Mouse (Mus musculus) stomach, embryonic 16.5 days (tissue): ENCODE data around the gene Gm20708. TPM values are rescaled to one million over a fixed set of nuclear protein-coding genes. Genes with fewer than 3 reads are reported as not detected.
"Not testable (repeated sequence)": the region's sequence is repeated elsewhere in the genome, so short reads cannot be mapped to it uniquely, and the experiment has no call there.

ENCODE experiments used
- ATAC-seq: fragments of 200-750 bp; cut with Nextera tagmentation; 2 replicates; pipeline ENCODE4 v1.8.0; 2017; ENCODE audit warnings: moderate number of reproducible peaks, moderate TSS enrichment; ENCODE audit not compliant: insufficient read depth, low FRiP score
- H3K27ac ChIP-seq: fragments of 300-500 bp; sonication (generic); 2 replicates; pipeline ENCODE4 v1.5.1; 2014; ENCODE audit warnings: low read length
- H3K27me3 ChIP-seq: fragments of 300-500 bp; sonication (generic); 2 replicates; pipeline ENCODE4 v1.6.1; 2014; ENCODE audit warnings: low read length, control low read depth, mixed read lengths; ENCODE audit not compliant: control insufficient read depth, insufficient read depth
- H3K36me3 ChIP-seq: fragments of 300-500 bp; sonication (generic); 2 replicates; pipeline ENCODE4 v1.6.1; 2014; ENCODE audit warnings: low read length; ENCODE audit not compliant: control insufficient read depth, insufficient read depth
- H3K4me1 ChIP-seq: fragments of 300-500 bp; sonication (generic); 2 replicates; pipeline ENCODE4 v1.6.1; 2014; ENCODE audit warnings: low read length, control low read depth, mixed read lengths; ENCODE audit not compliant: control insufficient read depth, insufficient read depth
- H3K4me2 ChIP-seq: fragments of 300-500 bp; sonication (generic); 2 replicates; pipeline ENCODE4 v1.6.1; 2014; ENCODE audit warnings: low read depth, low read length, mixed read lengths
- H3K4me3 ChIP-seq: fragments of 300-500 bp; sonication (generic); replicated peaks from 2 replicates; pipeline ENCODE4 v1.5.1; 2014; ENCODE audit warnings: mild to moderate bottlenecking, low read length
- H3K9ac ChIP-seq: fragments of 300-500 bp; sonication (generic); 2 replicates; pipeline ENCODE4 v1.6.1; 2014; ENCODE audit warnings: low read length
- H3K9me3 ChIP-seq: fragments of 300-500 bp; sonication (generic); replicated peaks from 2 replicates; pipeline ENCODE4 v1.6.1; 2016; ENCODE audit warnings: low read length, control low read depth; ENCODE audit not compliant: control insufficient read depth
- whole genome bisulfite sequencing: fragments of 180-500 bp; shearing (Covaris S2); extraction: QIAGEN DNeasy Blood & Tissue Kit; methylation state at CpG from one replicate; pipeline ENCODE4 v1.1.7; 2014; 5-methylcytosine and 5-hydroxymethylcytosine counted together
- polyA plus RNA-seq: library from polyadenylated mRNA; unstranded; fragments of >200 nt; fragmentation: Nextera tagmentation; extraction: Ambion mirVana; gene quantifications from 2 replicates; pipeline ENCODE4 v1.2.1, GENCODE M21; 2015

Gene Gm20708
- polyA plus RNA-seq, 1 experiment from 2014 or later, result 0.68 TPM

DNA sequence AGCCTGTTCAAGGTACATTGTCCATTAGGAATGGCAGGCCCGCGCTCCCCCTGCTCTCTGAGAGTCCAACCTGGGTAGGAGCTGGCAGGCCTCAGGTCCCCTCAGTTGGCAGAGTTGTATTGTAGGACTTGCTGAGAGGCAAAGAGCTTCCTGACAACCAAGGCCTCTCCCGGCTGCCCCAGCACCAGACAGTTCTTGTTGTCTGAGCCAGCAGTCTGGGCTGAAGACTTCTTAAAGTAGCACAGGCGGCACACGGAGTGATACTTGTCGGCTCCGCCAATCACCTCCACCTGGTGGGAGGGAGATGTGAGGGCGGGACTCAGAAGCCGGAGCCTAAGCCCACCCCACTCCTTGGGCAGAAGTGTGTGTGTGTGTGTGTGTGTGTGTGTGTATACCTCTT, 6.4 kb downstream of the Gm20708 start:
- H3K9ac ChIP-seq, H3K27ac ChIP-seq, H3K4me3 ChIP-seq, H3K27me3 ChIP-seq, ATAC-seq, H3K4me1 ChIP-seq, H3K4me2 ChIP-seq, H3K9me3 ChIP-seq: not testable (repeated sequence)
- WGBS, result 71% methylated on average over 9 of the region's 9 CpGs
- peaks cover 14% of the 10 kb centered on the region; the same call in 1 of the 2 replicates for H3K36me3 ChIP-seq

DNA sequence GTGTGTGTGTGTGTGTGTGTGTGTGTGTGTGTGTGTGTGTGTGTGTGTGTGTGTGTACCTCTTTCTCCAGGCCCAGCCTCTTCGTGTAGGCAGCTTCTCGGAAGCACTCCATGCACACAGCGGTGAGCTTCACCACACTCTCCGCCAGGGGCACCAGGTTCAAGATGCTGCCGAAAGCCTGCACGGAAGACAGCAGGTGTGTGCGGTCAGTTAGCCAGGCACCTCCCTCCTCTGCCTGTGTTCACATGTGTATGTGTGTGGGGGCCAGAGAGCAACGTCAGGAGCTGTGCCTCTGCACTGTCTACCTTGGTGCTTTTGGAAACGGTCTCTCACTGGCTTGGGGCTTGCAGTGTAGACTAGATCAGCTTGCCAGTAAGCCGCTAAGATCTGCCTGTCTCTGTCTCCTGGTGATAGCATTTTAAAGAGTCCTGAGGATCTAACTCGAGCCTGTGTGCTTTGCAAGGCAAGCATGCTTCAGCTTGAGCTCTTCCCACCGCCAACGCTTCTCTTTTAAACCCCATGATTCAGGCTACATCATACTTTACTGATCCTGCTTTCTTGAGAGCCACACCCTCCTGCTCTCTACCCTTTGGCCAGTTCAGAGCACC, 7.0 kb downstream of the Gm20708 start:
- WGBS, result 85% methylated on average over 13 of the region's 13 CpGs

DNA sequence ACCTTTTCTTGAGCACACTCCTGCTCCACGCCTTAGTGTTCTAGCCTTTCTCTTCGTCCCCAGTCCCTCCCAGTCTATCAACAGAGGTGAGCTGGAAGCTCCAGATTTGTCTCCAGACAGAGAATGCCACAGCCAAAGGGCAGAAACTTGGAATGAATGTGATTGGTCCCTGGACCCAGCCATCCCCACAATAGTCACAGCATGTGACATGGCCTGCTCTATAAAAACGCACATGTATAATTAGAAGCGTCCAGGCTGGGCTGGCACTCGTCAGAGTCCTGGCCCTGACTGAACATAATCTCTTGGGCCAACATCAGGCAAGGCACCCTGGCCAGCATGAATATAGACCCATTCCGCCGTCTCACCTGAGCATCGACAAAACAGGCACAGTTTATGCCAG, 9.6 kb downstream of the Gm20708 start:
- 0 out of 2 replicates have a peak, but pooled peaks cover 5% of the 10 kb centered on the region for H3K36me3 ChIP-seq

More for the DNA sequence above, 7.0 kb downstream of the Gm20708 start:
- H3K9me3 ChIP-seq, result no peaks in the 10 kb centered on the region
- no peak overlapping the region for H3K9ac ChIP-seq
- no peaks in the 10 kb centered on the region for H3K27me3 ChIP-seq
- no peak overlapping the region for H3K27ac ChIP-seq
- peaks cover under 1% of the 10 kb centered on the region; the same call in 1 of the 2 replicates for H3K4me1 ChIP-seq
- ATAC-seq, result no peak
- H3K4me2 ChIP-seq, result no peak overlapping the region
- peaks cover 14% of the 10 kb centered on the region; the same call in 1 of the 2 replicates for H3K36me3 ChIP-seq
- no peak overlapping the region for H3K4me3 ChIP-seq

DNA sequence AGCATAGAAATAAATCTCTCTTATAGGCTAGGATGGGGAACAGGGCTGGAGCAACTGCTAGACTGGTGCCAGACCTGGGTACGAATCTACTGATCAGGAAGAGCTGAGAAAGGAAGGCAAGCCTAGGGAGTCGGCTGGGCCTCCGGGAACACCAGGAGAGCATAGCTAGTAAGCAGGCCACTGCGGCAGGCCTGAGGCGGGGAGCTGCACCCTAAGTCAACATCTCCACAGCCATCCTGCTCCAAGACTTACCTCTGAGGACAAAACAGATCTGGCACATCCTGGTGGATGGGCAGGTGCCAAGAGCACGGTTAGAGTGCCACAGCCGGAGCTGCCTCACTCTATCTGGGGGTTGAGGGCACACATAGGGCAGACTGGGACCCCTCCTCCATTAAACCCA, 10.7 kb downstream of the Gm20708 start:
- WGBS, result 79% methylated on average over 7 of the region's 7 CpGs

More for the DNA sequence above, 9.6 kb downstream of the Gm20708 start:
- Histone ChIP-seq H3K4me3 (no peak overlapping the region), H3K9me3 (no peaks in the 10 kb centered on the region), H3K4me2 (no peak overlapping the region), H3K27ac (no peak overlapping the region), H3K27me3 (no peaks in the 10 kb centered on the region), H3K9ac (no peak overlapping the region), H3K4me1 (peaks cover 17% of the 10 kb centered on the region)
- WGBS, result 84% methylated on average over 8 of the region's 8 CpGs
- no peak for ATAC-seq

DNA sequence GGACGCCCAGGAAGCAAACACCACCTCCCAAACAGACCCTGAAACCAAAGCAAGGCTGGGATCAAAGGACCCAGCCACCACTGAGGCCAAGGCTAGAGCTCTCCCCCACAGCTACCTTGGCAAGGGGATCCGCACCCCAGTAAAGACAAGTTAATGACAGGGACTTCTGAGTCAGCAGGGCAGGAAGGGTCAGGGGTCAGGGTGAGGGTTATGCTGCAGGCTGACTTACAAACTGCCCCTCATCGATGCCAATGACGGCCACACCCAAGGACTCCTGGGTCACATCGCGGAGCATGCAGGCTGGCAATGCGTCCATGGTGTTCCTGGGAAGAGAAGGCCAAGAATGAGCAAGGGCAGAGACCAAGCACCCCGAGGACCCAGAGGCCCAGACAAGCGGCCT, 12.4 kb downstream of the Gm20708 start:
- H3K27me3 ChIP-seq, result no peaks in the 10 kb centered on the region
- ATAC-seq, result no peak
- no peak overlapping the region for H3K4me3 ChIP-seq
- no peak overlapping the region for H3K27ac ChIP-seq
- 0 out of 2 replicates have a peak, but pooled peaks cover 3% of the 10 kb centered on the region for H3K36me3 ChIP-seq
- H3K9me3 ChIP-seq, result no peaks in the 10 kb centered on the region
- no peak overlapping the region for H3K4me2 ChIP-seq
- WGBS, result 83% methylated on average over 9 of the region's 9 CpGs
- H3K4me1 ChIP-seq, result peaks cover 35% of the 10 kb centered on the region
- no peak overlapping the region for H3K9ac ChIP-seq

More for the DNA sequence above, 10.7 kb downstream of the Gm20708 start:
- no peak overlapping the region for H3K9ac ChIP-seq
- H3K9me3 ChIP-seq, result no peaks in the 10 kb centered on the region
- ATAC-seq, result no peak
- peaks cover 25% of the 10 kb centered on the region for H3K4me1 ChIP-seq
- no peak overlapping the region for H3K4me3 ChIP-seq
- H3K27ac ChIP-seq, result no peak overlapping the region
- H3K36me3 ChIP-seq, result 0 out of 2 replicates have a peak, but pooled peaks cover 5% of the 10 kb centered on the region
- no peaks in the 10 kb centered on the region for H3K27me3 ChIP-seq
- H3K4me2 ChIP-seq, result no peak overlapping the region

DNA sequence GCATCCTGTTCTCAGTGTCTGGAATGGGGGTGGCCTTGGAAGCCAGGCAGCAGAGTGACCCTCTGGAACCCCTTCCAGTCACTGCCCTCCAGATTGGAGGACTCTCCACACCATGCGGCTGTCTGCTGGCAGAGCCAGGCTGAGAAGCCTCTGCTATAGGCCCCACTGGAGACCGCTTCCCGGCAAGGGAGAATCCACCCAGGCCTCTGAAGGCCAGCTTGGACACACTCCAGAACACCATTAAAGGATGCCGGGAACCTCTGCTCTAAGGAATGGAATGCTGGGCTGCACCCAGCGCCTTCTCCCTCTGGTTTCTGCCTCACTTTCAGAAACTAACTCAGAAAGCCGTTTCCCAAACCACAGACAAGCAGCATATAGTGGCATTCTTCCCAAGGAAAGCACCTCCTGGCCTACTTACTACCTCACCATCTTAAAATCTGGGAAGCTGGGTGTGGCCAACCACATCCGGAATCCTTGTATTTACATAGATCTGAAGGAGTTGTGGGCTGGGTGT, 13.3 kb downstream of the Gm20708 start:
- Histone ChIP-seq H3K9ac (peak overlapping the region; percentile 22; the same call in 1 of the 2 replicates), H3K27ac (peak overlapping the region; percentile 73), H3K4me3 (no peak overlapping the region), H3K9me3 (no peaks in the 10 kb centered on the region), H3K4me1 (peaks cover 44% of the 10 kb centered on the region), H3K4me2 (peak overlapping the region; percentile 16; the same call in 1 of the 2 replicates), H3K36me3 (no peaks in the 10 kb centered on the region), H3K27me3 (no peaks in the 10 kb centered on the region)
- 37% methylated on average over 7 of the region's 7 CpGs for WGBS
- peak; percentile 15; the same call in 1 of the 2 replicates for ATAC-seq

DNA sequence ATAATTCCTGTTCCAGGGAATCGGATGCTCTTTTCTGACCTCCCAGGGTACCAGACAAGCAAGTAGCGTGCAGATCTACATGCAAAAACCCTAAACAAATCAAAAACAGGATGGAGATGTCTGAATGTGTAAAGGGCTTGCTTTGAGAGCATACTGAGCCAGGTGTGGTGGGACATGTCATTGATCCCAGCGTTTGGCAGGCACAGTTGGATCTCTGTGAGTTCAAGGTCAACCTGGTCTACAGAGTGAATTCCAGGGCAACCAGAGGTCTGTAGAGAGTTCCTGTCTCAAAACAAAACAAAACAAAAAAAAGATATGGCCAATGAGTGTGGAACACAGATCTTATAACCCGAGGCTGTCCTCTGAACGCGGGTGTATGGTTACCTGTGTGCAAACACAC, 13.9 kb downstream of the Gm20708 start:
- no peaks in the 10 kb centered on the region for H3K27me3 ChIP-seq
- no peak overlapping the region for H3K4me3 ChIP-seq
- WGBS, result 76% methylated on average over 6 of the region's 6 CpGs
- no peak overlapping the region for H3K9ac ChIP-seq
- H3K9me3 ChIP-seq, result no peaks in the 10 kb centered on the region
- H3K36me3 ChIP-seq, result no peaks in the 10 kb centered on the region
- no peak for ATAC-seq
- peak overlapping the region; percentile 73 for H3K27ac ChIP-seq
- H3K4me2 ChIP-seq, result peak overlapping the region; percentile 74; the same call in 1 of the 2 replicates
- H3K4me1 ChIP-seq, result peaks cover 51% of the 10 kb centered on the region

DNA sequence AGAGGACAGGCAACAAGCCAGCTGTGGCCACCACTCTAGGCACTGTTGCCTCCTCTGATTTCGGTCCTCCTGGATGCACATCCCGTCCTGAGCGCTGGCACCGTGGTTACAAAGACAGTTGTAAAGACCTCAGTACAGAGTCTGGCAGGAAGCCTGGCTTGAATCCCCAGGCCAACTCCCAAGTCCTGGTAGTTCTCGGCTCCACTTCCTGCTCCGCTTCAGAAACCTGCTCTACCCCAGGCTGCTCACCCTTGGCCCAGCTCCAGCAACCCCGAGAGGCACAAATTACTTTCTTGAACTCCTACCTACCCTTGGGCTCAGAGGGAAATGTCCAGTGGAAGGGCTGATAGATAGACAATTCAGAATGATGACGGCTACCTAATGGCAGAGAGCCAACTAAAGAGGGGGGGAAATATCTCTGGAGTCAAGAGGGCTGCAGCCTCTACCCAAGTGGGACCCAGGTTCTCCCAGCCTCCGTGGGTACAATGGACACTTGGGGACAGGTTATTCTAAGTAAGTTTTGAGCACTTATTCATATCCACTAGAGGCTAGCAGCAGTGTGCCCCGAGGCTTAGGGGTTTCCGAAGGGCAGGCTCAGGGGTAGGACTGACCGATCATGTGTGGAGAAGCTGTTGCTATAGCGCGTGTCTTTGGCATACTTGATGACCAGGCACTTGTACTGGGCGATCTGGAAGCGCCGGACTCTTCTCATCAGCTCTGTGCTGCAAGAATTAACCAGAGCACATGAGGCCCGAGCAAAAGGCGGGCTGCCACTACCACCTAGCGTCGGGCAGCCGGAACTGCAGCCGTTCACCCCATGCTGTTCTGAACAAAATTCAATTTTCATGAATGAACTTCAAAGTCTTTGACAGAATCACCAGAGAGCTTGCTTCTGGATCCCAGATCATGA, 14.8 kb downstream of the Gm20708 start:
- Histone ChIP-seq H3K36me3 (no peaks in the 10 kb centered on the region), H3K4me3 (peak overlapping the region; percentile 55), H3K27ac (peak overlapping the region; percentile 94), H3K9me3 (no peaks in the 10 kb centered on the region), H3K4me2 (peak overlapping the region; percentile 74), H3K4me1 (peaks cover 60% of the 10 kb centered on the region), H3K27me3 (no peaks in the 10 kb centered on the region), H3K9ac (peak overlapping the region; percentile 77)
- peak; percentile 59 for ATAC-seq
- 12% methylated on average over 23 of the region's 23 CpGs for WGBS
